Mouse (Mus musculus): Measurements from ENCODE around the gene Stat6. TPM values are rescaled to one million over a fixed set of nuclear protein-coding genes. Genes with fewer than 3 reads are reported as not detected.

The Stat6 gene
- polyA plus RNA-seq, 1 experiment from 2014 or later: 5.9 TPM

DNA sequence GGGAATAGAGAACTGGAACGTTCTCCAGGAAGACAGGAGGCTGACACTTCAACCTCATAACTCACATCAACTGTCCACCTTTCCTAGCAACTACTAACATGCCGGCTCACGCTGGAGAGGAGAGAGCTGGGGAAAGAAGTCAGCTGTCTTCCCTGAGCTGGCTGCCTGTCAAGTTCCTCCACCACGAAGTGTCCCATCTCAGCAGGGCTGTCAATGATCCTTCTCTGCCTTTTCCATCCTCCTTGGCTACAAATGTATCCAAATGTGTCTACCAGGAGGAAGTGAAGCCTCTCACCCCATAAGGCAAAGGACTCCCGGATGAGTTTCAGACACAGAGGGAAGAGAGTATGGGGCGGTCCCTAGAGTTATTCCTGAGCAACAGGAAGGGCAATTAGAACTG is 24.6 kb upstream of the Stat6 start:
- no peaks in the 10 kb centered on the region for H3K27me3 ChIP-seq (replicated peaks)
- no peaks in the 10 kb centered on the region for H3K9me3 ChIP-seq
- whole genome bisulfite sequencing: 51% methylated on average over 6 of the region's 6 CpGs
- no peak overlapping the region for H3K27ac ChIP-seq
- peaks cover 71% of the 10 kb centered on the region for H3K4me1 ChIP-seq
- H3K4me2 ChIP-seq: peak overlapping the region; percentile 96
- H3K9ac ChIP-seq: peak overlapping the region; percentile 1; the same call in 1 of the 2 replicates
- H3K36me3 ChIP-seq (replicated peaks): no peaks in the 10 kb centered on the region
- ATAC-seq (replicated peaks): no peak
- H3K4me3 ChIP-seq: peak overlapping the region; percentile 91; the same call in 1 of the 2 replicates

DNA sequence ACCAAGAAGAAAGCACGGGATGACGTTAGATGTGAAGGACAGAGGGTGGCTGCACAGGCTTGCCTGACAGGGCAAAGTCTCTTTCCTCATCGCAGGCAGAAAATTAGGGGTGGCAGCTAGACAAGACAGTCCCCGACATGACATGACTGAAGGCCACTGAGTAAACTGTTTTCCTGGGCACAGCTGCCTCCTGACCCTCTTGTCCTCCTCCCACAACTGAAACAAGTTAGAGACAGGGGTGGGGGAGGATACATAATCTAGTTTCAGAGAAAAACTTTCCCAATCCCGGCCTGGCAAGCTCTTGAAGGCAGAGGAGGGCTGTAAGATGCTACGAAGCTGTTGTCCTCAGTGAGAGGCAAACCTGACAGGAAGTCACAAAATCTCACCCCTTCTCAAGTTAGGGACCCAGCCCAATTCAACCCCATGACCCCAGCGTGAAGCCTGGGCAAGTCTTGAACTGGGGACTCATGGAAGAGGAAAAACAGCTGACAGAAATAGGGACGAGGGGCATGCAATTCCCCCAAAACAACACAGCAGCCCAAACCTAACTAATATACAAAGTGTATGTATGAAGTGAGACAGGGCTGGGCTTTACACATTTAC is 23.6 kb upstream of the Stat6 start:
- H3K36me3 ChIP-seq (replicated peaks): no peaks in the 10 kb centered on the region
- H3K9me3 ChIP-seq: no peaks in the 10 kb centered on the region
- 20% methylated on average over 8 of the region's 8 CpGs for WGBS
- peak overlapping the region; percentile 91 for H3K4me3 ChIP-seq
- H3K27ac ChIP-seq: peak overlapping the region; percentile 88; the same call in 1 of the 2 replicates
- peak overlapping the region; percentile 96 for H3K9ac ChIP-seq
- no peak for ATAC-seq (replicated peaks)
- peaks cover 65% of the 10 kb centered on the region for H3K4me1 ChIP-seq
- H3K27me3 ChIP-seq (replicated peaks): no peaks in the 10 kb centered on the region
- peak overlapping the region; percentile 96 for H3K4me2 ChIP-seq

DNA sequence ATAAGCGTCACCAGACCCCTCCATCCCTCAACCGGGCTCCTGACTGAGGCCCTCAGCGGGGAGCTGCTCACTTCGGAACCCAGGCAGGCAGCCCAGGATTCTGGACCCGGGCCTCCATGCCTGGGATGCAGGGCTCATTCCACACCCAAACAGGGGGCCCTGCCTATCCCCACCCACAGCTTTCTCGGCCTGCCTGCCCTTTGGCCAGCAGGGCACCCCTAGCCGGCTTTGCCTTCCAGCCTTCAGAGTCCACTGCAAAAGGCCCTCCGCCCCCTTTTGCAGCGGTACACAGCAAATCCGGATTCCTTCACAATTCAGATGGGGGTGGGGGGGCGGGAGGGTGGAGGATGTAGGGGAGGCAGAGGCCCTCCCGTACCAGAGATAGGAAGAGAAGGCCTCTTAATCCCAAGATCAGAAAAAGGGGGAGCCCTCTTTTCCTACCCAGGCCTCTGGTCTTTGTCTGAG is 22.8 kb upstream of the Stat6 start:
- Histone ChIP-seq H3K4me2 (peak overlapping the region; percentile 96), H3K27me3 (replicated peaks) (no peaks in the 10 kb centered on the region), H3K27ac (peak overlapping the region; percentile 88), H3K4me3 (peak overlapping the region; percentile 91), H3K9ac (peak overlapping the region; percentile 96), H3K4me1 (peaks cover 58% of the 10 kb centered on the region), H3K36me3 (replicated peaks) (no peaks in the 10 kb centered on the region), H3K9me3 (no peaks in the 10 kb centered on the region)
- ATAC-seq (replicated peaks): peak; percentile 2
- 0% methylated on average over 12 of the region's 12 CpGs for WGBS

- H3K9me3 ChIP-seq: no peaks in the 10 kb centered on the region
- H3K27ac ChIP-seq: peak within 1 kb of the TSS; percentile 88
- peaks cover 51% of the 10 kb centered on the region for H3K4me1 ChIP-seq
- ATAC-seq (replicated peaks): peak; percentile 81
- H3K9ac ChIP-seq: peak within 1 kb of the TSS; percentile 96
- under 1% methylated on average over 21 of the region's 32 CpGs for WGBS
- H3K36me3 ChIP-seq (replicated peaks): no peaks in the 10 kb centered on the region
- peak within 1 kb of the TSS; percentile 91 for H3K4me3 ChIP-seq
- peak within 1 kb of the TSS; percentile 96 for H3K4me2 ChIP-seq
- no peaks in the 10 kb centered on the region for H3K27me3 ChIP-seq (replicated peaks)
Measured at GRCm38 (mm10) chr10:127620406-127621190, 22.2 kb upstream of the Stat6 start, which contains the start of gene Lrp1. Gene Lrp1, minus strand, starts transcription at chr10:127621148.

- no peaks in the 10 kb centered on the region for H3K36me3 ChIP-seq (replicated peaks)
- no peaks in the 10 kb centered on the region for H3K9me3 ChIP-seq
- H3K4me2 ChIP-seq: peak overlapping the region; percentile 96
- peak overlapping the region; percentile 96 for H3K9ac ChIP-seq
- H3K27me3 ChIP-seq (replicated peaks): no peaks in the 10 kb centered on the region
- H3K4me3 ChIP-seq: peak overlapping the region; percentile 91
- under 1% methylated on average over 38 of the region's 39 CpGs for WGBS
- ATAC-seq (replicated peaks): peak; percentile 84
- peak overlapping the region; percentile 88 for H3K27ac ChIP-seq
- peaks cover 43% of the 10 kb centered on the region for H3K4me1 ChIP-seq
Measured at GRCm38 (mm10) chr10:127621191-127622056, 21.4 kb upstream of the Stat6 start.

- Histone ChIP-seq H3K27ac (peak overlapping the region; percentile 88), H3K9me3 (no peaks in the 10 kb centered on the region), H3K27me3 (replicated peaks) (no peaks in the 10 kb centered on the region), H3K4me2 (peak overlapping the region; percentile 96), H3K9ac (0 out of 2 replicates have a peak overlapping the region, but pooled peaks have one; percentile 45), H3K4me1 (peaks cover 37% of the 10 kb centered on the region), H3K4me3 (peak overlapping the region; percentile 91), H3K36me3 (replicated peaks) (no peaks in the 10 kb centered on the region)
- under 1% methylated on average over 13 of the region's 13 CpGs for WGBS
- ATAC-seq (replicated peaks): peak; percentile 21
Measured at GRCm38 (mm10) chr10:127622057-127622392, 20.8 kb upstream of the Stat6 start.

GRCm38 (mm10) chr10:127622661-127623060 is 20.1 kb upstream of the Stat6 start:
- no peak overlapping the region for H3K9ac ChIP-seq
- no peak for ATAC-seq (replicated peaks)
- peaks cover 31% of the 10 kb centered on the region for H3K4me1 ChIP-seq
- no peak overlapping the region for H3K4me3 ChIP-seq
- H3K27me3 ChIP-seq (replicated peaks): no peaks in the 10 kb centered on the region
- WGBS: 60% methylated on average over 4 of the region's 4 CpGs
- no peaks in the 10 kb centered on the region for H3K36me3 ChIP-seq (replicated peaks)
- H3K9me3 ChIP-seq: no peaks in the 10 kb centered on the region
- H3K27ac ChIP-seq: no peak overlapping the region
- H3K4me2 ChIP-seq: no peak overlapping the region

- no peak for ATAC-seq (replicated peaks)
Measured at GRCm38 (mm10) chr10:127623439-127624216, 19.2 kb upstream of the Stat6 start.

DNA sequence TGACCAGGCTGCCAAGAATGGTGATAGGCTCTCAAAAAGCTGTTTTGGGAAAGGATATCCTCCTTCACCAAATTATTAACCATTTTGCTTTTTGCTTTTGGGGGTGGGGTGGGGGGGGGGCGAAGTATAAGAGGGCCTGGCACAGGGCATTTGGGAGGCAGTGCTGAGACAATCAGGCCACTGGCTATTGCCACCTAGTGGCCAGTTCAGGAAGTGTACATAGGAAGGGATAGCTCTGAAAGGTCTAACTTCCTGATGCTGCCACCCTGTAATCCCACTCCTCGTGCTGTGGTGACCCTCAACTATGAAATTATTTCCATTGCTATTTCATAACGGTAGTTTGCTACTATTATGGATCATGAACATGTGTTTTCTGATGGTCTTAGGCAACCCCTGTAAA is 16.4 kb upstream of the Stat6 start:
- H3K9me3 ChIP-seq: no peaks in the 10 kb centered on the region
- H3K27me3 ChIP-seq (replicated peaks): no peaks in the 10 kb centered on the region
- no peaks in the 10 kb centered on the region for H3K36me3 ChIP-seq (replicated peaks)
- H3K4me2 ChIP-seq: no peak overlapping the region
- H3K27ac ChIP-seq: no peak overlapping the region
- no peak overlapping the region for H3K9ac ChIP-seq
- peaks cover 8% of the 10 kb centered on the region for H3K4me1 ChIP-seq
- no peak overlapping the region for H3K4me3 ChIP-seq
- ATAC-seq (replicated peaks): no peak
- WGBS: 83% methylated on average over 3 of the region's 3 CpGs

More at GRCm38 (mm10) chr10:127623439-127624216, 19.2 kb upstream of the Stat6 start:
- Histone ChIP-seq H3K4me3 (no peak overlapping the region), H3K4me1 (peaks cover 21% of the 10 kb centered on the region), H3K36me3 (replicated peaks) (no peaks in the 10 kb centered on the region), H3K4me2 (no peak overlapping the region), H3K9me3 (no peaks in the 10 kb centered on the region), H3K27ac (no peak overlapping the region), H3K27me3 (replicated peaks) (no peaks in the 10 kb centered on the region), H3K9ac (no peak overlapping the region)
- WGBS: 92% methylated on average over 6 of the region's 6 CpGs

- Histone ChIP-seq H3K27ac (no peak overlapping the region), H3K4me3 (no peak overlapping the region), H3K9me3 (no peaks in the 10 kb centered on the region), H3K36me3 (replicated peaks) (no peaks in the 10 kb centered on the region), H3K4me2 (no peak overlapping the region), H3K27me3 (replicated peaks) (no peaks in the 10 kb centered on the region), H3K9ac (no peak overlapping the region), H3K4me1 (no peaks in the 10 kb centered on the region)
- WGBS: 83% methylated on average over 10 of the region's 10 CpGs
- ATAC-seq (replicated peaks): no peak
Measured at GRCm38 (mm10) chr10:127631261-127632214, 11.2 kb upstream of the Stat6 start.

Data from midbrain, embryonic 15.5 days (tissue).